Mouse (Mus musculus): ENCODE measurements around the gene Fam13c. TPM values are rescaled to one million over a fixed set of nuclear protein-coding genes. Genes with fewer than 3 reads are reported as not detected.
"Not testable (repeated sequence)": the region's sequence is repeated elsewhere in the genome, so short reads cannot be mapped to it uniquely, and the experiment has no call there.

Gene Fam13c
- total RNA-seq, 1 experiment: 4.0 TPM

- Histone ChIP-seq H3K36me3 (ENCODE audit: control insufficient read depth, insufficient read depth, low read length, poor library complexity, severe bottlenecking) (no peaks in the 10 kb centered on the region), H3K9me3 (ENCODE audit: control insufficient read depth, insufficient read depth, low read depth, low read length) (no peaks in the 10 kb centered on the region), H3K9ac (ENCODE audit: insufficient read depth, low read depth, low read length, poor library complexity, severe bottlenecking) (no peak overlapping the region), H3K4me3 (ENCODE audit: insufficient read depth in 1 of 2, low read depth in 1 of 2, low read length in 2 of 2, poor library complexity in 1 of 2, severe bottlenecking in 1 of 2) (no peak overlapping the region), H3K27ac (ENCODE audit: insufficient read depth, low read depth, low read length, poor library complexity, severe bottlenecking) (no peak overlapping the region), H3K4me1 (ENCODE audit: control insufficient read depth in 2 of 2, insufficient read depth in 2 of 2, low read length in 2 of 2, poor library complexity in 1 of 2) (peaks cover 0 to 2% of the 10 kb centered on the region in 2 experiments; a peak in 1 of 4 replicates)
- in situ Hi-C loops (cut with MboI; ENCODE audit: low sequenced_read_pairs in 2 of 2, unreplicated experiment in 2 of 2): no loop called here
- TF ChIP-seq ZNF384 (IDR thresholded peaks at IDR 0.05; ENCODE audit: low read depth, low read length): no peak
- TF ChIP-seq CHD2 (IDR thresholded peaks at IDR 0.05; ENCODE audit: low read depth, low read length): no peak
- no peak for TF ChIP-seq ZC3H11A (IDR thresholded peaks at IDR 0.05; ENCODE audit: borderline replicate concordance, low read depth, low read length)
- TF ChIP-seq MAFK (IDR thresholded peaks at IDR 0.05; ENCODE audit: insufficient read depth, low read depth, low read length): no peak
- TF ChIP-seq HCFC1 (IDR thresholded peaks at IDR 0.05; ENCODE audit: borderline replicate concordance, insufficient read depth, low read length): no peak
- DNase-seq (ENCODE audit: low read depth, low spot score): no peak
Measured at GRCm38 (mm10) chr10:70428121-70428662, 12.1 kb upstream of the Fam13c start.

GRCm38 (mm10) chr10:70429341-70429740 is 10.9 kb upstream of the Fam13c start:
- Histone ChIP-seq H3K9me3 (ENCODE audit: control insufficient read depth, insufficient read depth, low read depth, low read length) (no peaks in the 10 kb centered on the region), H3K27ac (ENCODE audit: insufficient read depth, low read depth, low read length, poor library complexity, severe bottlenecking) (no peak overlapping the region), H3K36me3 (ENCODE audit: control insufficient read depth, insufficient read depth, low read length, poor library complexity, severe bottlenecking) (no peaks in the 10 kb centered on the region), H3K9ac (ENCODE audit: insufficient read depth, low read depth, low read length, poor library complexity, severe bottlenecking) (no peak overlapping the region), H3K4me3 (ENCODE audit: insufficient read depth in 1 of 2, low read depth in 1 of 2, low read length in 2 of 2, poor library complexity in 1 of 2, severe bottlenecking in 1 of 2) (no peak overlapping the region), H3K4me1 (ENCODE audit: control insufficient read depth in 2 of 2, insufficient read depth in 2 of 2, low read length in 2 of 2, poor library complexity in 1 of 2) (peaks cover 2 to 3% of the 10 kb centered on the region in 2 experiments; a peak in 1 of 4 replicates)
- TF ChIP-seq ZNF384 (IDR thresholded peaks at IDR 0.05; ENCODE audit: low read depth, low read length) (peak; percentile 78; the same call in 1 of the 2 replicates), HCFC1 (IDR thresholded peaks at IDR 0.05; ENCODE audit: borderline replicate concordance, insufficient read depth, low read length) (no peak), MAFK (IDR thresholded peaks at IDR 0.05; ENCODE audit: insufficient read depth, low read depth, low read length) (no peak), CHD2 (IDR thresholded peaks at IDR 0.05; ENCODE audit: low read depth, low read length) (no peak)
- in situ Hi-C loops (cut with MboI; ENCODE audit: low sequenced_read_pairs in 2 of 2, unreplicated experiment in 2 of 2): no loop called here
- no peak for DNase-seq (ENCODE audit: low read depth, low spot score)

- H3K9ac ChIP-seq (ENCODE audit: insufficient read depth, low read depth, low read length, poor library complexity, severe bottlenecking): no peak overlapping the region
- TF ChIP-seq ZNF384 (IDR thresholded peaks at IDR 0.05; ENCODE audit: low read depth, low read length) (peak; percentile 92), HCFC1 (IDR thresholded peaks at IDR 0.05; ENCODE audit: borderline replicate concordance, insufficient read depth, low read length) (no peak)
- no peak overlapping the region for H3K4me3 ChIP-seq (ENCODE audit: insufficient read depth in 1 of 2, low read depth in 1 of 2, low read length in 2 of 2, poor library complexity in 1 of 2, severe bottlenecking in 1 of 2)
- in situ Hi-C loops (cut with MboI; ENCODE audit: low sequenced_read_pairs in 2 of 2, unreplicated experiment in 2 of 2): no loop called here
- no peaks in the 10 kb centered on the region for H3K9me3 ChIP-seq (ENCODE audit: control insufficient read depth, insufficient read depth, low read depth, low read length)
- no peak overlapping the region for H3K27ac ChIP-seq (ENCODE audit: insufficient read depth, low read depth, low read length, poor library complexity, severe bottlenecking)
- H3K36me3 ChIP-seq (ENCODE audit: control insufficient read depth, insufficient read depth, low read length, poor library complexity, severe bottlenecking): no peaks in the 10 kb centered on the region
- peaks cover 2 to 3% of the 10 kb centered on the region in 2 experiments; a peak in 1 of 4 replicates for H3K4me1 ChIP-seq (ENCODE audit: control insufficient read depth in 2 of 2, insufficient read depth in 2 of 2, low read length in 2 of 2, poor library complexity in 1 of 2)
- DNase-seq (ENCODE audit: low read depth, low spot score): peak; percentile 70
Measured at GRCm38 (mm10) chr10:70433334-70433733, 6.9 kb upstream of the Fam13c start.

- H3K4me1 ChIP-seq (ENCODE audit: control insufficient read depth in 2 of 2, insufficient read depth in 2 of 2, low read length in 2 of 2, poor library complexity in 1 of 2); H3K4me3 ChIP-seq (ENCODE audit: insufficient read depth in 1 of 2, low read depth in 1 of 2, low read length in 2 of 2, poor library complexity in 1 of 2, severe bottlenecking in 1 of 2); H3K9me3 ChIP-seq (ENCODE audit: control insufficient read depth, insufficient read depth, low read depth, low read length); H3K36me3 ChIP-seq (ENCODE audit: control insufficient read depth, insufficient read depth, low read length, poor library complexity, severe bottlenecking); H3K9ac ChIP-seq (ENCODE audit: insufficient read depth, low read depth, low read length, poor library complexity, severe bottlenecking); H3K27ac ChIP-seq (ENCODE audit: insufficient read depth, low read depth, low read length, poor library complexity, severe bottlenecking); in situ Hi-C loops (cut with MboI; ENCODE audit: low sequenced_read_pairs in 2 of 2, unreplicated experiment in 2 of 2); DNase-seq (ENCODE audit: low read depth, low spot score): not testable (repeated sequence)
Measured at GRCm38 (mm10) chr10:70433736-70434135, 6.5 kb upstream of the Fam13c start.

GRCm38 (mm10) chr10:70436656-70437055 is 3.6 kb upstream of the Fam13c start:
- Histone ChIP-seq H3K36me3 (ENCODE audit: control insufficient read depth, insufficient read depth, low read length, poor library complexity, severe bottlenecking) (no peaks in the 10 kb centered on the region), H3K9ac (ENCODE audit: insufficient read depth, low read depth, low read length, poor library complexity, severe bottlenecking) (no peak overlapping the region), H3K27ac (ENCODE audit: insufficient read depth, low read depth, low read length, poor library complexity, severe bottlenecking) (no peak overlapping the region), H3K4me1 (ENCODE audit: control insufficient read depth in 2 of 2, insufficient read depth in 2 of 2, low read length in 2 of 2, poor library complexity in 1 of 2) (peaks cover 5 to 6% of the 10 kb centered on the region in 2 experiments; a peak in 3 of 4 replicates), H3K9me3 (ENCODE audit: control insufficient read depth, insufficient read depth, low read depth, low read length) (no peaks in the 10 kb centered on the region), H3K4me3 (ENCODE audit: insufficient read depth in 1 of 2, low read depth in 1 of 2, low read length in 2 of 2, poor library complexity in 1 of 2, severe bottlenecking in 1 of 2) (no peak overlapping the region)
- in situ Hi-C loops (cut with MboI; ENCODE audit: low sequenced_read_pairs in 2 of 2, unreplicated experiment in 2 of 2): no loop called here
- DNase-seq (ENCODE audit: low read depth, low spot score): no peak
- TF ChIP-seq CHD2 (IDR thresholded peaks at IDR 0.05; ENCODE audit: low read depth, low read length): no peak
- TF ChIP-seq HCFC1 (IDR thresholded peaks at IDR 0.05; ENCODE audit: borderline replicate concordance, insufficient read depth, low read length): no peak
- no peak for TF ChIP-seq MAFK (IDR thresholded peaks at IDR 0.05; ENCODE audit: insufficient read depth, low read depth, low read length)
- TF ChIP-seq ZC3H11A (IDR thresholded peaks at IDR 0.05; ENCODE audit: borderline replicate concordance, low read depth, low read length): no peak
- TF ChIP-seq ZNF384 (IDR thresholded peaks at IDR 0.05; ENCODE audit: low read depth, low read length): no peak

Data from ES-E14 (cell line).